Mouse (Mus musculus) spleen, adult 2 months (tissue): ENCODE results near the gene Fgfr2.

ENCODE experiments used
- CTCF ChIP-seq: fragments of 200-500 bp; IDR thresholded peaks from 2 replicates; pipeline ENCODE4 v1.5.1; 2011; ENCODE audit warnings: mild to moderate bottlenecking, inconsistent platforms; ENCODE audit not compliant: insufficient read depth, insufficient read length, insufficient replicate concordance; ENCODE audit errors: extremely low read depth
- POLR2A ChIP-seq: fragments of 200-500 bp; IDR thresholded peaks from 2 replicates; pipeline ENCODE4 v1.6.1; 2011; ENCODE audit warnings: low read depth, low read length, inconsistent platforms

- TF ChIP-seq POLR2A (no peak), CTCF (no peak)
Measured at GRCm38 (mm10) chr7:132296661-132297443, 826.3 kb downstream of the Fgfr2 start.
